Mouse (Mus musculus): ENCODE measurements at regions not wholly inside any gene's neighbourhood (a gene's known extent, or its start where the extent isn't known, plus 50 kb on each side); places are given as distances from the start of the nearest gene placed in this dataset.

GRCm38 (mm10) chr4:124064601-124065000 lies 146.8 kb upstream of the 4930535I16Rik start:
- no peak for TF ChIP-seq EP300 (IDR thresholded peaks at IDR 0.05; ENCODE audit: insufficient read depth, low read depth, low read length)
- TF ChIP-seq POLR2A (IDR thresholded peaks at IDR 0.05; ENCODE audit: insufficient read depth, low read length), result no peak
- no peak for TF ChIP-seq CTCF (IDR thresholded peaks at IDR 0.05; ENCODE audit: low read depth, low read length)
- no peaks in the 10 kb centered on the region for H3K27me3 ChIP-seq (ENCODE audit: control insufficient read depth, insufficient read depth, low read length, poor library complexity, severe bottlenecking)
- no peaks in the 10 kb centered on the region for H3K4me1 ChIP-seq (ENCODE audit: control insufficient read depth, insufficient read depth, low read length)
- no peak overlapping the region for H3K27ac ChIP-seq (ENCODE audit: insufficient read depth, low read length)
- no peak overlapping the region for H3K4me3 ChIP-seq (ENCODE audit: low read depth, low read length)
- H3K9ac ChIP-seq (ENCODE audit: low read depth, poor library complexity, severe bottlenecking), result no peak overlapping the region
- H3K9me3 ChIP-seq (replicated peaks; ENCODE audit: control insufficient read depth, insufficient read depth, low read length, poor library complexity, severe bottlenecking), result no peaks in the 10 kb centered on the region
- H3K36me3 ChIP-seq (ENCODE audit: control insufficient read depth, insufficient read depth, low read length, poor library complexity, severe bottlenecking), result no peaks in the 10 kb centered on the region

- TF ChIP-seq CTCF (IDR thresholded peaks at IDR 0.05; ENCODE audit: low read depth, low read length), result no peak
- no peak for TF ChIP-seq EP300 (IDR thresholded peaks at IDR 0.05; ENCODE audit: insufficient read depth, low read depth, low read length)
- TF ChIP-seq POLR2A (IDR thresholded peaks at IDR 0.05; ENCODE audit: insufficient read depth, low read length), result no peak
- Histone ChIP-seq H3K27ac (ENCODE audit: insufficient read depth, low read length) (no peak overlapping the region), H3K36me3 (ENCODE audit: control insufficient read depth, insufficient read depth, low read length, poor library complexity, severe bottlenecking) (no peaks in the 10 kb centered on the region), H3K4me3 (ENCODE audit: low read depth, low read length) (no peak overlapping the region), H3K4me1 (ENCODE audit: control insufficient read depth, insufficient read depth, low read length) (no peaks in the 10 kb centered on the region), H3K9me3 (replicated peaks; ENCODE audit: control insufficient read depth, insufficient read depth, low read length, poor library complexity, severe bottlenecking) (no peaks in the 10 kb centered on the region), H3K9ac (ENCODE audit: low read depth, poor library complexity, severe bottlenecking) (no peak overlapping the region), H3K27me3 (ENCODE audit: control insufficient read depth, insufficient read depth, low read length, poor library complexity, severe bottlenecking) (no peaks in the 10 kb centered on the region)
These were observed 145.7 kb upstream of the 4930535I16Rik start for GRCm38 (mm10) chr4:124063269-124064100.

DNA sequence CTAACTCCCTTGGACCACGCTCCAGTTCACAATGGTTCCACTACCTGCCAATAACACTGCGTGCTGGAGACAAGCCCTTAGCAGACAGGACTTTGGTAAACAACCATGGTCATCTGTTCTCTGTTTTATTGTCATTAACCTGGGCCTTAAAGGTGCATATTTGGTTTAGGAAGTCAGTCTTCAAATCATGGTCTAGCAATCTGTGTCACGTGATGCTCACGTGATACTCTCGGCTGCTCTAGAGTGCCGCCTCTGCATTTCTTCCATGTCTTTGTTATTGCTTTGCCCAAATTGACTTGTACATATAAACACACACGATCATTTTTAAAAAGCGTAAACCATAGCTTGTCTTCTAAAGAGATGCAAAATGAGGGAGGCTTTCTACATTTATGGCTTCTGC lies 139.8 kb upstream of the 4930535I16Rik start:
- Histone ChIP-seq H3K9me3 (replicated peaks; ENCODE audit: control insufficient read depth, insufficient read depth, low read length, poor library complexity, severe bottlenecking) (no peaks in the 10 kb centered on the region), H3K36me3 (ENCODE audit: control insufficient read depth, insufficient read depth, low read length, poor library complexity, severe bottlenecking) (no peaks in the 10 kb centered on the region), H3K4me1 (ENCODE audit: control insufficient read depth, insufficient read depth, low read length) (no peaks in the 10 kb centered on the region), H3K27me3 (ENCODE audit: control insufficient read depth, insufficient read depth, low read length, poor library complexity, severe bottlenecking) (no peaks in the 10 kb centered on the region), H3K9ac (ENCODE audit: low read depth, poor library complexity, severe bottlenecking) (no peak overlapping the region), H3K27ac (ENCODE audit: insufficient read depth, low read length) (no peak overlapping the region), H3K4me3 (ENCODE audit: low read depth, low read length) (no peak overlapping the region)
- TF ChIP-seq CTCF (IDR thresholded peaks at IDR 0.05; ENCODE audit: low read depth, low read length) (no peak), POLR2A (IDR thresholded peaks at IDR 0.05; ENCODE audit: insufficient read depth, low read length) (no peak), EP300 (IDR thresholded peaks at IDR 0.05; ENCODE audit: insufficient read depth, low read depth, low read length) (no peak)

- no peak for TF ChIP-seq CTCF (IDR thresholded peaks at IDR 0.05; ENCODE audit: low read depth, low read length)
- no peak for TF ChIP-seq EP300 (IDR thresholded peaks at IDR 0.05; ENCODE audit: insufficient read depth, low read depth, low read length)
- no peak for TF ChIP-seq POLR2A (IDR thresholded peaks at IDR 0.05; ENCODE audit: insufficient read depth, low read length)
- H3K27ac ChIP-seq (ENCODE audit: insufficient read depth, low read length), result no peak overlapping the region
- H3K9ac ChIP-seq (ENCODE audit: low read depth, poor library complexity, severe bottlenecking), result no peak overlapping the region
- H3K36me3 ChIP-seq (ENCODE audit: control insufficient read depth, insufficient read depth, low read length, poor library complexity, severe bottlenecking), result no peaks in the 10 kb centered on the region
- H3K9me3 ChIP-seq (replicated peaks; ENCODE audit: control insufficient read depth, insufficient read depth, low read length, poor library complexity, severe bottlenecking), result 0 out of 2 replicates have a peak, but pooled peaks cover 6% of the 10 kb centered on the region
- H3K4me1 ChIP-seq (ENCODE audit: control insufficient read depth, insufficient read depth, low read length), result no peaks in the 10 kb centered on the region
- H3K27me3 ChIP-seq (ENCODE audit: control insufficient read depth, insufficient read depth, low read length, poor library complexity, severe bottlenecking), result no peaks in the 10 kb centered on the region
- H3K4me3 ChIP-seq (ENCODE audit: low read depth, low read length), result no peak overlapping the region
These were observed 136.5 kb upstream of the 4930535I16Rik start for GRCm38 (mm10) chr4:124054240-124054760.

- H3K9me3 ChIP-seq (replicated peaks; ENCODE audit: control insufficient read depth, insufficient read depth, low read length, poor library complexity, severe bottlenecking), result 0 out of 2 replicates have a peak, but pooled peaks cover 6% of the 10 kb centered on the region
- no peak overlapping the region for H3K4me3 ChIP-seq (ENCODE audit: low read depth, low read length)
- H3K36me3 ChIP-seq (ENCODE audit: control insufficient read depth, insufficient read depth, low read length, poor library complexity, severe bottlenecking), result no peaks in the 10 kb centered on the region
- H3K27ac ChIP-seq (ENCODE audit: insufficient read depth, low read length), result no peak overlapping the region
- TF ChIP-seq EP300 (IDR thresholded peaks at IDR 0.05; ENCODE audit: insufficient read depth, low read depth, low read length) (no peak), CTCF (IDR thresholded peaks at IDR 0.05; ENCODE audit: low read depth, low read length) (no peak), POLR2A (IDR thresholded peaks at IDR 0.05; ENCODE audit: insufficient read depth, low read length) (no peak)
- no peak overlapping the region for H3K9ac ChIP-seq (ENCODE audit: low read depth, poor library complexity, severe bottlenecking)
- H3K27me3 ChIP-seq (ENCODE audit: control insufficient read depth, insufficient read depth, low read length, poor library complexity, severe bottlenecking), result no peaks in the 10 kb centered on the region
- H3K4me1 ChIP-seq (ENCODE audit: control insufficient read depth, insufficient read depth, low read length), result peaks cover 3% of the 10 kb centered on the region
These were observed 135.7 kb upstream of the 4930535I16Rik start for GRCm38 (mm10) chr4:124053340-124054038.

All from ES-Bruce4 (cell line).